Mouse (Mus musculus) v-Abl transformed pro-B cells (cell line): ENCODE measurements around the gene Pdgfd.

ENCODE experiments used
- in situ Hi-C, 2 experiments: fragments of 400-800 bp; cut with MboI; formaldehyde crosslinking; loops; one replicate each; pipeline ENCODE4 v1.15.1; 2025; ENCODE audit not compliant: unreplicated experiment in 2 of 2

Pdgfd gene

GRCm38 (mm10) chr9:6304590-6304989 is 136.2 kb downstream of the Pdgfd start:
- in situ Hi-C loops: no loop called here

- in situ Hi-C loops: no loop called here
Observed at GRCm38 (mm10) chr9:6305847-6306246, 137.5 kb downstream of the Pdgfd start.

GRCm38 (mm10) chr9:6317114-6317513 is 148.7 kb downstream of the Pdgfd start:
- in situ Hi-C loops: no loop called here

- in situ Hi-C loops: no loop called here
Observed at GRCm38 (mm10) chr9:6325408-6325807, 157.0 kb downstream of the Pdgfd start.

- in situ Hi-C loops: no loop called here
Observed at GRCm38 (mm10) chr9:6333499-6333898, 165.1 kb downstream of the Pdgfd start.

- in situ Hi-C loops: no loop called here
Observed at GRCm38 (mm10) chr9:6336236-6336635, 167.9 kb downstream of the Pdgfd start.

GRCm38 (mm10) chr9:6337891-6338290 is 169.5 kb downstream of the Pdgfd start:
- in situ Hi-C loops: no loop called here

GRCm38 (mm10) chr9:6338344-6338743 is 170.0 kb downstream of the Pdgfd start:
- in situ Hi-C loops: no loop called here

- in situ Hi-C loops: no loop called here
Observed at GRCm38 (mm10) chr9:6339394-6339793, 171.0 kb downstream of the Pdgfd start.

- in situ Hi-C loops: no loop called here
Observed at GRCm38 (mm10) chr9:6340750-6341149, 172.4 kb downstream of the Pdgfd start.

- in situ Hi-C loops: no loop called here
Observed at GRCm38 (mm10) chr9:6342854-6343253, 174.5 kb downstream of the Pdgfd start.

- in situ Hi-C loops: no loop called here
Observed at GRCm38 (mm10) chr9:6344514-6344913, 176.1 kb downstream of the Pdgfd start.

GRCm38 (mm10) chr9:6344924-6345323 is 176.5 kb downstream of the Pdgfd start:
- in situ Hi-C loops: no loop called here

- in situ Hi-C loops: no loop called here
Observed at GRCm38 (mm10) chr9:6345366-6345765, 177.0 kb downstream of the Pdgfd start.

- in situ Hi-C loops: no loop called here
Observed at GRCm38 (mm10) chr9:6353257-6353960, 185.0 kb downstream of the Pdgfd start.

- in situ Hi-C loops: no loop called here
Observed at GRCm38 (mm10) chr9:6360795-6361194, 192.4 kb downstream of the Pdgfd start.

GRCm38 (mm10) chr9:6366550-6366949 is 198.2 kb downstream of the Pdgfd start:
- in situ Hi-C loops: no loop called here

GRCm38 (mm10) chr9:6401764-6402163 is 233.4 kb downstream of the Pdgfd start:
- in situ Hi-C loops: no loop called here

GRCm38 (mm10) chr9:6406535-6406934 is 238.2 kb downstream of the Pdgfd start:
- in situ Hi-C loops: no loop called here

GRCm38 (mm10) chr9:6407972-6408371 is 239.6 kb downstream of the Pdgfd start:
- in situ Hi-C loops: no loop called here

GRCm38 (mm10) chr9:6424606-6425005 is 256.2 kb downstream of the Pdgfd start:
- in situ Hi-C loops: no loop called here
